Mouse (Mus musculus): ENCODE measurements around the gene Calml3. TPM values are rescaled to one million over a fixed set of nuclear protein-coding genes. Genes with fewer than 3 reads are reported as not detected.

Calml3 gene
- polyA plus RNA-seq, 1 experiment = 81.6 TPM

DNA sequence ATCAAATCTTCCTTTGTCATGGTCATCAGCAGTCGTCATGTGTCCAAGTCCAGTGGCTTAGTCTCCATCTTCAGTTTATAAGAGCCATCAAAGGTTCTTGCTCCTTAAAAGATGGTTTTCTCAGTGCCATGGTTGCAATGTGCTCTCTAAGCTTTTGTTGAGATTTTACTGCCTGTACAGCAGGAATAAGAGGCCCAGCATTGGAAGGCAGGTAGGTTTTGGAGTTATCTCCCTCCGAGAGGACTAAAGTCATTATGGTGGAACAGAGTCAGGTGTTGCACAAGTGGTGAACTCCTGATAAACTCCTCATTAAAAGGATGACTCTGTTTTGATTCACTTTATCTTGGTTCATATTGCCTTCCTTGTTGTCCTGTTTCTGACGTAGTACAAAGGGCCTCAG, 16.5 kb downstream of the Calml3 start:
- Histone ChIP-seq H3K4me1 (ENCODE audit: control insufficient read depth, insufficient read depth, low read length) (no peaks in the 10 kb centered on the region; the same call in 1 of the 2 replicates), H3K4me3 (replicated peaks; ENCODE audit: extremely low read depth, low read depth, low read length) (no peak overlapping the region)
- WGBS = 87% methylated on average over 3 of the region's 3 CpGs
- TF ChIP-seq POLR2A (IDR thresholded peaks at IDR 0.05; ENCODE audit: borderline replicate concordance, extremely low read depth, low read depth, low read length) (no peak), CTCF (IDR thresholded peaks at IDR 0.05; ENCODE audit: insufficient read depth, low read length) (no peak)
- DNase-seq = no peak

- Histone ChIP-seq H3K4me1 (ENCODE audit: control insufficient read depth, insufficient read depth, low read length) (no peaks in the 10 kb centered on the region; the same call in 1 of the 2 replicates), H3K4me3 (replicated peaks; ENCODE audit: extremely low read depth, low read depth, low read length) (no peak overlapping the region)
- TF ChIP-seq POLR2A (IDR thresholded peaks at IDR 0.05; ENCODE audit: borderline replicate concordance, extremely low read depth, low read depth, low read length) = no peak
- no peak for TF ChIP-seq CTCF (IDR thresholded peaks at IDR 0.05; ENCODE audit: insufficient read depth, low read length)
- 59% methylated on average over 4 of the region's 4 CpGs for WGBS
- DNase-seq = no peak
These were observed 17.0 kb downstream of the Calml3 start for GRCm38 (mm10) chr13:3787102-3787501.

DNA sequence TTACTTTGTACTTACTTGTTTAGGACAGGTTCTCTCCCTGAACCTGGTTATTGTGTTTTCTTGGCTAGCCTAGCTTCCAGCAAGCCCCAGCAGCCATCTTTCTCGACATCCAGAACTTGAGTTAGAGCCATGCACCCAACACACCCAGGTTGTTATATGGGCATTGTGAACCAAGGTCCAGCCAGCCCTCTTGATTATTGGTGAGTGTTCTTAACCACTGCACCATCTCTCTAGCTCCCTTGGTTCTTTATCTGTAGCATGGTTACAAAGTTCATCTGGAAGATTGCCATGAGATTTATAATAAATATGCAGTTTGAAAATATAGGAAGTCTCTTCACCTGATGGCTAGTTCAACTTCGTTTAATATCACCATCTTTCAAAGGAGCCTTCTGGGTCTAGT, 20.5 kb downstream of the Calml3 start:
- 67% methylated on average over 2 of the region's 2 CpGs for WGBS
- Histone ChIP-seq H3K4me3 (replicated peaks; ENCODE audit: extremely low read depth, low read depth, low read length) (no peak overlapping the region), H3K4me1 (ENCODE audit: control insufficient read depth, insufficient read depth, low read length) (peaks cover 3% of the 10 kb centered on the region)
- DNase-seq = no peak
- TF ChIP-seq CTCF (IDR thresholded peaks at IDR 0.05; ENCODE audit: insufficient read depth, low read length) (no peak), POLR2A (IDR thresholded peaks at IDR 0.05; ENCODE audit: borderline replicate concordance, extremely low read depth, low read depth, low read length) (no peak)

DNA sequence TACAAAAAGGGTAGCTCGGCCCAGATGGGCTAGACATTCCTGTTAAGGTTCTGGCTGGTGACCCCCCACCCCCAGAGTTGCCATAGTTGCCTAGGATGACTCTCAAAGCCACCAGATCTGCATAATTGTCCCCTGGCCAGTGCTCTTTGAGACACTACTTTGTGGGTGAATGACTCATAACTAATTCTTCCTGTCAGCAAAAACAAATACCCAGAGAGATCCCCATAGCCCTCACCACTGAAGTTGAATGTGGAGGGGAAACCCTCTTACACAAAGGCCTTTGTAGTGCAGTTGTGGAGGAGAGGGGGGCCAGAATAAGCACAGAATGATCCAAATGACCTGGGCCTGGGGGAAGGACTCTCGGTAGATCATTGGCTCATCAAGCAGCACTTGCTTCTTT, 21.6 kb downstream of the Calml3 start:
- WGBS = 27% methylated on average over 2 of the region's 2 CpGs
- H3K4me1 ChIP-seq (ENCODE audit: control insufficient read depth, insufficient read depth, low read length) = peaks cover 3% of the 10 kb centered on the region

DNA sequence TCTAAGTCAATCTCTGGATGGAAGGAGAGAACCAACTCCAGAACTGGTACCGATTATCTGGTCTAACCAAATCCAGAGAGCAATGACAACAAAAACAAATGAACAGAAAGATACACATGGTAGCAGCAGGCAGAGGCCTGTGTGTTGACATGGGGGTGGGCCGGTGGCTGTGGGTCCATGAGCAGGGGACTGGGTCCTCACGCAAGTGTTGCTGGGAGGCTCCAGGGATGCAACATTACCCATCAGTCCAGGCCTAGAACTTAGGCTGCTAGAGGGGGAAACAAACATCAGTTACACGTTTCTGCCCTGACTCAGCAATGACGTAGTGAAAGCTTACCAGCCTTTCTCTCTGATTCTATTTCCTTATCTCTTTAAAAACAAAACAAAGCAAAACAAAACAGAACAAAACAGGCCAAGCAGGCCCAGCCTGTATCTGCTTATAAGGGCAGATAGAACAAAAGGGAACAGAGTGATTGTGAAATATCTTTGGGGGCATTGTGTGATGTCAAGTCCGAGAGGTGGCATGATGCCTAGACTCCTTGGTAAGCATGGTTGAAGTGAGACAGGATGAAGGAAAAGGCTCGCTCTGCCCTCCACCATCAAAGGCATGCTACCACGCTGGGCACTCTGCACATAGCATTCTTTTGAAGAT, 24.4 kb downstream of the Calml3 start:
- H3K4me1 ChIP-seq (ENCODE audit: control insufficient read depth, insufficient read depth, low read length) = peaks cover 3% of the 10 kb centered on the region
- 52% methylated on average over 8 of the region's 8 CpGs for WGBS
- H3K4me3 ChIP-seq (replicated peaks; ENCODE audit: extremely low read depth, low read depth, low read length) = no peak overlapping the region
- no peak for TF ChIP-seq CTCF (IDR thresholded peaks at IDR 0.05; ENCODE audit: insufficient read depth, low read length)
- TF ChIP-seq POLR2A (IDR thresholded peaks at IDR 0.05; ENCODE audit: borderline replicate concordance, extremely low read depth, low read depth, low read length) = no peak
- DNase-seq = no peak

More for the DNA sequence above, 21.6 kb downstream of the Calml3 start:
- H3K4me3 ChIP-seq (replicated peaks; ENCODE audit: extremely low read depth, low read depth, low read length) = no peak overlapping the region
- TF ChIP-seq CTCF (IDR thresholded peaks at IDR 0.05; ENCODE audit: insufficient read depth, low read length) (no peak), POLR2A (IDR thresholded peaks at IDR 0.05; ENCODE audit: borderline replicate concordance, extremely low read depth, low read depth, low read length) (no peak)
- DNase-seq = no peak

- no peak overlapping the region for H3K4me3 ChIP-seq (replicated peaks; ENCODE audit: extremely low read depth, low read depth, low read length)
- 63% methylated on average over 4 of the region's 4 CpGs for WGBS
- peaks cover 3% of the 10 kb centered on the region for H3K4me1 ChIP-seq (ENCODE audit: control insufficient read depth, insufficient read depth, low read length)
- no peak for DNase-seq
- no peak for TF ChIP-seq CTCF (IDR thresholded peaks at IDR 0.05; ENCODE audit: insufficient read depth, low read length)
- no peak for TF ChIP-seq POLR2A (IDR thresholded peaks at IDR 0.05; ENCODE audit: borderline replicate concordance, extremely low read depth, low read depth, low read length)
These were observed 25.3 kb downstream of the Calml3 start for GRCm38 (mm10) chr13:3778591-3779364.

- Histone ChIP-seq H3K4me3 (replicated peaks; ENCODE audit: extremely low read depth, low read depth, low read length) (no peak overlapping the region), H3K4me1 (ENCODE audit: control insufficient read depth, insufficient read depth, low read length) (peaks cover 3% of the 10 kb centered on the region; the same call in 1 of the 2 replicates)
- no peak for TF ChIP-seq POLR2A (IDR thresholded peaks at IDR 0.05; ENCODE audit: borderline replicate concordance, extremely low read depth, low read depth, low read length)
- TF ChIP-seq CTCF (IDR thresholded peaks at IDR 0.05; ENCODE audit: insufficient read depth, low read length) = no peak
- no peak for DNase-seq
- 73% methylated on average over 5 of the region's 5 CpGs for WGBS
These were observed 26.8 kb downstream of the Calml3 start for GRCm38 (mm10) chr13:3777216-3777912.

DNA sequence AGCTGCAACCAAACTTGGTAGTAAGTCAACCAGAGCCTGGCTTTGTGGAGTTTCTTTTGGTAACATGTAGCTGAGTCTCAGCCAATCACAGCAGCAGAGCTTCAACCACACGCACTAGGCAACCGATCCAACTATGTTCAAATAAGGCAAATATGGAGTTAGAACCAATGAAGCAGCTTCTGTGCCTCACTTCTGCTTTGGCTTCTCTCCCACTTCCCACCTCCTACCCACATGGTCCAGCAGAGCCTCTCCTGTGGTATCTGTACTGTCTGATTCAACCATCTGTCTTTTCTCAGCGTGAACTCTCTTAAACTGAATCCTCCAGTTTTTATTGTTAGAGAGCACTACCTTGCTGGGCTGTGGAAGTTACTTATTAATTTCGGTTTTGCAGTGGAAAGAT, 27.7 kb downstream of the Calml3 start:
- DNase-seq = no peak
- no peak overlapping the region for H3K4me3 ChIP-seq (replicated peaks; ENCODE audit: extremely low read depth, low read depth, low read length)
- H3K4me1 ChIP-seq (ENCODE audit: control insufficient read depth, insufficient read depth, low read length) = peaks cover 3% of the 10 kb centered on the region; the same call in 1 of the 2 replicates
- TF ChIP-seq CTCF (IDR thresholded peaks at IDR 0.05; ENCODE audit: insufficient read depth, low read length) (no peak), POLR2A (IDR thresholded peaks at IDR 0.05; ENCODE audit: borderline replicate concordance, extremely low read depth, low read depth, low read length) (no peak)
- WGBS = 79% methylated on average over 4 of the region's 4 CpGs

GRCm38 (mm10) chr13:3774991-3775390, 29.1 kb downstream of the Calml3 start:
- H3K4me1 ChIP-seq (ENCODE audit: control insufficient read depth, insufficient read depth, low read length) = peaks cover 10% of the 10 kb centered on the region
- no peak overlapping the region for H3K4me3 ChIP-seq (replicated peaks; ENCODE audit: extremely low read depth, low read depth, low read length)
- WGBS = 83% methylated on average over 4 of the region's 4 CpGs
- TF ChIP-seq POLR2A (IDR thresholded peaks at IDR 0.05; ENCODE audit: borderline replicate concordance, extremely low read depth, low read depth, low read length) = no peak
- TF ChIP-seq CTCF (IDR thresholded peaks at IDR 0.05; ENCODE audit: insufficient read depth, low read length) = no peak
- DNase-seq = no peak
